Mouse (Mus musculus) intestine, postnatal 0 days (tissue): ENCODE data around the gene Parp8. TPM values are rescaled to one million over a fixed set of nuclear protein-coding genes. Genes with fewer than 3 reads are reported as not detected.

Experiments used
- ATAC-seq: fragments of 200-750 bp; cut with Nextera tagmentation; 2 replicates; pipeline ENCODE4 v1.8.0; 2017; ENCODE audit warnings: mild to moderate bottlenecking, moderate TSS enrichment, moderate library complexity
- H3K27ac ChIP-seq: fragments of 300-500 bp; sonication (generic); 2 replicates; pipeline ENCODE4 v1.5.1; 2014; ENCODE audit warnings: mild to moderate bottlenecking, low read depth, low read length, moderate library complexity
- H3K27me3 ChIP-seq: fragments of 300-500 bp; sonication (generic); replicated peaks from 2 replicates; pipeline ENCODE4 v1.6.1; 2014; ENCODE audit warnings: low read length, mixed read lengths; ENCODE audit not compliant: control insufficient read depth, insufficient read depth
- H3K36me3 ChIP-seq: fragments of 300-500 bp; sonication (generic); 2 replicates; pipeline ENCODE4 v1.6.1; 2014; ENCODE audit warnings: mild to moderate bottlenecking, moderate library complexity; ENCODE audit not compliant: control insufficient read depth, insufficient read depth
- H3K4me1 ChIP-seq: fragments of 300-500 bp; sonication (generic); replicated peaks from 2 replicates; pipeline ENCODE4 v1.6.1; 2014; ENCODE audit warnings: antibody characterized with exemption, low read length, mixed read lengths; ENCODE audit not compliant: control insufficient read depth, insufficient read depth
- H3K4me2 ChIP-seq: fragments of 300-500 bp; sonication (generic); replicated peaks from 2 replicates; pipeline ENCODE4 v1.6.1; 2014; ENCODE audit warnings: low read depth, mild to moderate bottlenecking, moderate library complexity
- H3K4me3 ChIP-seq: fragments of 300-500 bp; sonication (generic); 2 replicates; pipeline ENCODE4 v1.5.1; 2014; ENCODE audit warnings: low read depth, low read length
- H3K9ac ChIP-seq: fragments of 300-500 bp; sonication (generic); 2 replicates; pipeline ENCODE4 v1.6.1; 2014; ENCODE audit warnings: mild to moderate bottlenecking, low read depth, low read length
- H3K9me3 ChIP-seq: fragments of 300-500 bp; sonication (generic); 2 replicates; pipeline ENCODE4 v1.6.1; 2016; ENCODE audit warnings: mixed run types; ENCODE audit not compliant: control insufficient read depth
- CTCF ChIP-seq: sonication (generic); IDR thresholded peaks from 2 replicates; pipeline ENCODE4 v1.5.1; 2016; ENCODE audit warnings: low read depth, mild to moderate bottlenecking, control low read depth, antibody characterized with exemption, moderate library complexity
- WGBS: fragments of 180-500 bp; shearing (Covaris S2); extraction: QIAGEN DNeasy Blood & Tissue Kit; methylation state at CpG from one replicate; pipeline ENCODE4 v1.1.7; 2014; 5-methylcytosine and 5-hydroxymethylcytosine counted together
- polyA plus RNA-seq: library from polyadenylated mRNA; unstranded; fragments of >200 nt; fragmentation: Nextera tagmentation; extraction: Ambion mirVana; gene quantifications from 2 replicates; pipeline ENCODE4 v1.2.1, GENCODE M21; 2015

Parp8 gene
- polyA plus RNA-seq, 1 experiment from 2014 or later = 2.2 TPM

DNA sequence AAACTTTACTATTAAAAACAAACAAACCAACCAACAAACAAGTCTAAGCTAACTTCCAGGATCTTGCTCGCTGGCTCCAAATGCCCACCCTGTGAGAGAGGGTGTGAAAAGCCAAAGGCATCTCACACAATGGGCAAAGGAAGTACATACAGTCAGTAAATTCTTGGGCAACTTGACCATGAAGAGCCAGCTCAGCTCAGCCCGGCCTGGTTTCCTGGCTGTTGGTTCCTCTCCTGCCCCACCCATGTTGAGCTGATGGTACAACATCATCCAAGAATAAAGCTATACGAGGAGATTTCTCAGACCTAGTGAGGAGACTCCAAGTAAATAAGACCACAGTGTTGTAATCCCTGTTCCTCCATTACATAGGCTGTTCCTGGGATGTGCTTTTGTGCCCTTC lies 117.1 kb downstream of the Parp8 start:
- Histone ChIP-seq H3K9me3 (no peaks in the 10 kb centered on the region), H3K4me1 (no peaks in the 10 kb centered on the region), H3K9ac (no peak overlapping the region), H3K4me3 (no peak overlapping the region), H3K4me2 (no peak overlapping the region), H3K36me3 (no peaks in the 10 kb centered on the region), H3K27ac (no peak overlapping the region), H3K27me3 (no peaks in the 10 kb centered on the region)
- ATAC-seq = no peak
- no peak for TF ChIP-seq CTCF
- 82% methylated on average over 3 of the region's 3 CpGs for WGBS

DNA sequence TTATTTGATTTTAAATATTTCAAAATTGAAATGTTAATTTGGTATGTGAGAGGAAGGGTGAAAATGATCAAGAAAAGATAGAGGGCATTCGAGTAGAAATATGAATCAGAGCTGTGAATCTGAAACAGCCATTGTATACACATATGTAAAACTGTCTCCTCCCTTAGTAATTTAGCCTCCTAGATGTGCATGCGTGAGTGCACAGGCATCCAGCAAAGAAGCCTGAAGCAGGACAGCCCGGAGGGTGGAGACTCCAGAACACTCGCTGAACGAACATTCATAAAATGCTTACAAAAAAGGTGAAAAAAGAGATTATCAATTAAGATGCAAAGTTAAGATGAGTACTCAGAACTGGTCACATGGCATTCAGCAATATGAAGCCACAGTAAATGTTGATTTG lies 121.9 kb downstream of the Parp8 start:
- ATAC-seq = no peak
- H3K27ac ChIP-seq = no peak overlapping the region
- no peak overlapping the region for H3K4me2 ChIP-seq
- H3K4me1 ChIP-seq = no peaks in the 10 kb centered on the region
- no peak overlapping the region for H3K4me3 ChIP-seq
- no peak overlapping the region for H3K9ac ChIP-seq
- H3K27me3 ChIP-seq = no peaks in the 10 kb centered on the region
- WGBS = 80% methylated on average over 5 of the region's 5 CpGs
- TF ChIP-seq CTCF = no peak
- no peaks in the 10 kb centered on the region for H3K36me3 ChIP-seq
- H3K9me3 ChIP-seq = no peaks in the 10 kb centered on the region

DNA sequence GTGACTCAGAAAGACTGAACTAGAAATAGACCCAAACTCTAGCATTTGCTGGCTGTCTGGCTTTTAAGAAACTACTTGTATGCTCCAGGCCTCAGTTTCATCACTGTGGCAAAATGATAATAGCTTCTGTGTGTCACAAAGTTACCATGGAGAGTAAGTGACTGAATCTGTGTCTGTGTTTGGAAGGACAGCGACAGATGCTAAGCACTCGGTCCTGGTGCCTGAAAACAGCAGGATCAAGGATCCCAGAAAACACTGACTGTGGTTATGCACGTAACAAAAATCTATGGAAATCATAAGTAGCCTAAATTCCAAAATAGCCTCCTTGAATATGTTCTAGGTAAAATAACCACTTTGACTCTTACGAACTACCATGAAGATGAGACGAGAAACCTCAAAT lies 126.9 kb downstream of the Parp8 start:
- WGBS = 88% methylated on average over 5 of the region's 5 CpGs
- H3K4me2 ChIP-seq = no peak overlapping the region
- H3K27ac ChIP-seq = no peak overlapping the region
- no peak overlapping the region for H3K4me3 ChIP-seq
- ATAC-seq = no peak
- TF ChIP-seq CTCF = no peak
- H3K36me3 ChIP-seq = no peaks in the 10 kb centered on the region
- H3K9ac ChIP-seq = no peak overlapping the region
- H3K9me3 ChIP-seq = no peaks in the 10 kb centered on the region
- H3K4me1 ChIP-seq = no peaks in the 10 kb centered on the region
- H3K27me3 ChIP-seq = no peaks in the 10 kb centered on the region

DNA sequence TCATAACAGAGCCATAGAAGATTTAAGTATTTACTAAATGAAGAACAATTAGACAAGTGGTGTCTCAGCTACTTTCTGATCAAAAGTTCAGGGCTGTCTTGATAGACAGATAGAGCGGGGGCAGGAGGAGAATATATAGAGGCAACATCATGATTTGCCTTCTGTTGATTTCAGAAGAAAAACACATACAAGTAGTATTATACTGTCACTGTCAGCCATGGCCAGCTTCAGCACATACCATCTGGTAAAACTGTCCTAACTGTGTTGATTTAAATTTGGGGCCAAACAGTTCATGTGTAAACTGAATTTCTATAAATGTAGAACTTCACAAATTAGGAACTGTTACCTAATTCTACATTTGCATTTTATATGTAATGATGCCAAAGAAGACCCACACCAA lies 127.6 kb downstream of the Parp8 start:
- Histone ChIP-seq H3K36me3 (no peaks in the 10 kb centered on the region), H3K4me1 (no peaks in the 10 kb centered on the region), H3K4me2 (no peak overlapping the region), H3K9ac (no peak overlapping the region), H3K4me3 (no peak overlapping the region), H3K27me3 (no peaks in the 10 kb centered on the region), H3K9me3 (no peaks in the 10 kb centered on the region), H3K27ac (no peak overlapping the region)
- no peak for TF ChIP-seq CTCF
- no peak for ATAC-seq
- 96% methylated on average over 1 of the region's 1 CpGs for WGBS

DNA sequence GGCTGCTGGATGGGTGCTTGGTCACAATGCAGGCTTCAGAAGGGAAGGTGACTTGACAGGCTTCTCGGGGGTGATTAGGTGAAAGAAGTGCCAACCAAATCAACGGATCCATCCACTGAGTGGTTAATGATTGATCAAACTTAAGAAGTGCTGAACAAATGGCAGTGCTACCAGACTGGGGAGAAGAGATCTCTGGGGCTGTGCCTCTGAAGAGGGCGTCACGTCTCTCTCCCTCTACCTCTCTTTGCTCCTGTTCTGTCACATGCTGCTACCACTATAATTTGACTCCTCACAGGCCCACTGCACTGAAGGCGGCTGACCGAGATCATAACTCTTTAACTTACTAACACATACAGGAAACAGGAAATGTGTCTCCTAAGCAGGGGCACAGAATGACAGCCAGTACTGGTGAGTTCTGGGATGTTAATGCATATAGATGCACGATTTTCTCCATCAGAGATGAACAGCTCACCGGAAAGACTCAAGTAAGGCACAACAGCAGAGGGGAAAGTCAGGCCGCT lies 140.9 kb downstream of the Parp8 start:
- no peaks in the 10 kb centered on the region for H3K27me3 ChIP-seq
- 48% methylated on average over 9 of the region's 9 CpGs for WGBS
- H3K9me3 ChIP-seq = no peaks in the 10 kb centered on the region
- H3K4me1 ChIP-seq = no peaks in the 10 kb centered on the region
- H3K9ac ChIP-seq = no peak overlapping the region
- no peak overlapping the region for H3K4me3 ChIP-seq
- no peak for TF ChIP-seq CTCF
- no peak overlapping the region for H3K27ac ChIP-seq
- H3K4me2 ChIP-seq = no peak overlapping the region
- H3K36me3 ChIP-seq = no peaks in the 10 kb centered on the region
- ATAC-seq = no peak

DNA sequence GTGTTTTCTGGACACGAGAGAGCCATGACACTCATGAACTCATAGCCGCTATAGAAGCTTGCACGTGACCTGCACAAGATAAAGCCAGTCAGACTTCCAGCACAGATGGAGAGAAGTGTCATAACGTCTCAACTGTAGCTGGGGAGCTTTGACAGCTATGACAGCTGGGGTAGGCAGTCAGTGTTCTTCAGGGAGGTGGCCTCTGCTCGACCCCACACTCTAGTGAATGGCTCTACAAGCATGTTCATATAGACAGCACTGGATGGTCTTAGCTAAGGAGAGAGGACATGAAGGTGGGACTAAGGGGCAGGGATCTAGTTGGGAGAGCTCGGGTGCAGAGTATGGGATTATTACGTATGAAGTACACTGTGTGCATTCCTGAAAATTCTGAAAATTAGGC lies 143.1 kb downstream of the Parp8 start:
- 84% methylated on average over 7 of the region's 7 CpGs for WGBS
- Histone ChIP-seq H3K4me1 (no peaks in the 10 kb centered on the region), H3K4me2 (no peak overlapping the region), H3K4me3 (no peak overlapping the region), H3K27ac (no peak overlapping the region), H3K9me3 (no peaks in the 10 kb centered on the region), H3K27me3 (no peaks in the 10 kb centered on the region), H3K36me3 (no peaks in the 10 kb centered on the region; the same call in 1 of the 2 replicates), H3K9ac (no peak overlapping the region)
- ATAC-seq = no peak
- no peak for TF ChIP-seq CTCF

DNA sequence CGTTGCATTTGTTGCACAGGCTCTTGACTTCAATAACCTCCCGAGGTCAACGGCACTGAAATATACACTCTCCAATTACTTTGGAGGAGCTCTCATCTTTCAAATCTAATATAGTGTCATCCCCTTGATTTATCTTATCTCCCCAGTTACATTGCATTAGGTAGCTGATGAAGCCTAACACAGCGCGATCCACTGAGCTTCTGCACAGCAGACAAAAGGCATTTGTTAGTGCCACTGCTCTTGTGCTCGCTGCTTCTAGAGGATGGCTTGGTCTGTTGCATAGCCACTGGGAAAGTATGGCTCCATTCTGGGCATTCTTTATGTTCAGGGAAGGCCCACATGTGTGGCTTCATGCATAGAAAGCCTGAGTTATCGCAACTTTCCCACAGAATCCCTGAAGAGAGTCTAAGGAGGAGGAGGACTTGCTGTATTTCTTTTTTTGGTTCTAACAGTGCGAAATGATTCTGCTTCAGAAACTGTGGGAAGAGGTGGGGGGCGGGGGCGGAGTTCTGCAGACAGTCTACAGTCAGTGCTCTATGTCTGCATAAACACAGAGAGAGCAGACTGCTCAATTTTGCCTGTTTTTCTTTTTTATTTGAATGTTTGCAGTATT lies 145.7 kb downstream of the Parp8 start:
- ATAC-seq = no peak
- H3K4me1 ChIP-seq = no peaks in the 10 kb centered on the region
- H3K4me3 ChIP-seq = no peak overlapping the region
- H3K4me2 ChIP-seq = no peak overlapping the region
- H3K36me3 ChIP-seq = no peaks in the 10 kb centered on the region; the same call in 1 of the 2 replicates
- H3K9ac ChIP-seq = no peak overlapping the region
- 81% methylated on average over 10 of the region's 10 CpGs for WGBS
- no peaks in the 10 kb centered on the region for H3K27me3 ChIP-seq
- H3K9me3 ChIP-seq = no peaks in the 10 kb centered on the region
- no peak overlapping the region for H3K27ac ChIP-seq
- no peak for TF ChIP-seq CTCF
